Mouse (Mus musculus) leukemia stem cell, adult 10-12 weeks (primary cell): ENCODE measurements around the gene Abhd11. TPM values are rescaled to one million over a fixed set of nuclear protein-coding genes. Genes with fewer than 3 reads are reported as not detected.

ENCODE experiments used
- polyA plus RNA-seq: library from polyadenylated mRNA; stranded (reverse); fragments of >175 nt; gene quantifications from 2 replicates; pipeline ENCODE4 v1.2.3, GENCODE M21; 2012; ENCODE audit warnings: low replicate concordance

The Abhd11 gene
- 30.3 and 35.7 TPM in 2 replicates for polyA plus RNA-seq

DNA sequence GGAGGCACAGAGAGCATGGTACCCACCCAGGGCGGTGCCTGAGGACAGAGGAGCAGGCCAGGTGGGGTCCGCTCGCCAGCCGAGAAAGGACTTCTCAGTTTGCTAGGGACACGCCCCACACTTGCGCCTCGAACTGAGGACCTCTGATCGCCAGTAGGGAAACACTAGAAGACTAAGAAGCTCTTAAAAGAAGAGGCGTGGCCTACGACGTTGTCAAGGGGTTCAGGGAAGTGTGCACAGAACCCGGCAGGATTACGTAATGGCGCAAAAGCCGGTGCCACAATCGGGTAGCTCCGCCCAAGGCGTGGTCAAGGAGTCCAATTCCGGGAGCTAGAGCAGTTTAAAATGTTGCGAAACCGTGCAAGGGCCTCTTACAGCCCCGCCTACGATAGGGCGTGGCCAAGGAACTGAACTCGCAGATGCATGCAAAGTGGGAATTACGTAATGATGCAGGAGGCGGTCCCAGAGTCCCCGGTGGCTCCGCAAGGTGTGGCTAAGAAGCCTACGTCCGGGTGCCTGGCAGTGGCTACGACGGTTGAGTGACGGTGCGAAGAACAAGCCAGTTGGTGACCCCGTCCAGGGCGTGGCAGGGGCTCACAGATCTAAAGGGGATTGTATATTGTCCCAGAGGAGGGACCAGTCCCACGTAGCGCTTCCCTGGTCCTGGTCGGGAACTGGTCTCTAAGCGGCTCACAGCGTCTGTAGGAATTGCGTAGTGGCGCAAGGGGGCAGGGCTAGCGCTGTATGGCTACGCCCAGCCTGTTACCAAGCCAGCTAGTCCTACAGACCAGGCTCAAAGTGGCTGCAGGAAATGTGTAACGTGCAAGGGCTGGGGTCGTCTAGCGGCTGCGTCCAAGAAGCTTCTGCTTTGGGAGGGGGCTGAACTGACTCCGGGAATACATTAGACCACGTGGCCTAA lies at the start of gene Abhd11:
Gene Abhd11 (plus strand): TSS at position 482 of the 919 bp plus-strand sequence.

DNA sequence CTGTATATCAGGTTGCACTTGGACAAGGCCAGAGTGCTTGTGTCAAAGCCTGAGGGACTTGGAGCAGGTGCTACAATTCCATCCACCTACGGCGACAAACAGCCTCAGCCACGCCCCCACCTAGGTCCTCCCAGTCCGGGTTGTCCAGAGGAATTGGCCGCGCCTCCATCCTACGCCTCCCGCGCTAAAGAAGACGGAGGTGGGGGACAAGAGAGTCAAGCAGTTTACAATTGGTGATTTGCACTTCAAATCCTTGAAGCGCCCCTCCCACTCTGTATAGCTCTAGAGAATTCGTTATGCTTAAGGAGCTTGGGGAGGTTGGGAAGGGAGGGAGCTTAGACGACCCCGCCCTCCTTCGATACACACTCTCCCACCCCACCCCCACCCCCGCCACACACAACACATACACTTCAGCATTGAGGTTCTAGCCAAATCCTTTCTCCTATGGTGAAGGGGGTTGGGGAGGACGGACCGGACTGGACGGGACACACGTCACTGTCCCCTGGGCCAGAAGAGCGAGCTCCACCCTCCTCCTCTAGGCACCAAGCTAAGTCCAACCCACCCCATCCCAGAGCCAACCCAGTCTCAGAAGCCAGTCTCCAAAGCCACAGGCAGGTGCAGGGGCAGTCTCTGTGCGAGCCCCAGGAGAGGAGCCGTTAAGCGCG lies 23.2 kb upstream of the Abhd11 start, which contains the start of gene Cldn3:
Gene Cldn3 (plus strand): TSS at position 582 of the 665 bp plus-strand sequence.

DNA sequence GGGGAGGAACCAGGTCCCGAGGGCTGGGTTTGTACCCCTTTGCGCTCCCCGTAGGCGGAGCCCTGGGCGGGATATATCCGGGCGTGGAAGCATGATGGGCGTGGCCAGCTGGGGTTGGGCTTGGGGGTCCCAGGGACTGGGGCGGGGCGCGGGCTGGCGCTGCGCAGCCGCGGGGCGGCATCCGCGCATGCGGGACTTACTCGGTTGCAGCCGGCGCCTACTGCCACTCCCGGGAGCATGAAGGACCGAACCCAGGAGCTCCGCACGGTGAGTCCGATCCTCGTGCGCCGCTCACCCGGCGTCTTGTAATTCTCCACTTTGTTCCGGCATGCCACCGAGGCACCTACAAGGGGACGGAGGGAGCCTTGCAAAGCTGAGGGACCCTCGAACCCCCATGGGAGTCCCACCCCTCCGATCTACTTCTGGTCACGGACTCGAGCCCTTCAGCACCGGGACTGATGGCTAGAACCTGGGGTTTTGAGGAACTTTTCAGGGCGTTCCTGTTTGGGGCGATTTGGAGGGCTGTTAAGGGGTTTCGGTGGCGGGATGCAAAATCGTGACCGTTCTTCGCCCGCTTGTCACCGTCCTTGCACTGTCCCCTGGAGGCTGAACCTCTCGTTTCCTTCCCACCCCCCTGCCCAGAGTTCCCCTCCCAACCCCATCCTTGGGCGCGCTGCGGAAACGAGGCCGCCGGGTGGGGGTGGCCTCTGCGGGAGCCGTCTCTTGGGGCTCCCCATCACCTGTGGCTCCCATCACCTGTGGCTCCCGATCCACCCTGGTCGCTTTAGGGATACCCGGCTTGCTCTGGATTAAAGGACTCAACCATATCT lies 14.6 kb downstream of the Abhd11 start, which contains the start of gene Stx1a:
Gene Stx1a (plus strand): TSS at position 139 of the 830 bp plus-strand sequence.

Other genes starting within 250 kb of the Abhd11 start
- gene Tmem270, start 102.4 kb upstream of the Abhd11 start, polyA plus RNA-seq: not detected in 2 replicates
- 17.2 and 28.8 TPM in 2 replicates for gene Cldn13, start 93.6 kb upstream of the Abhd11 start, polyA plus RNA-seq
- gene Mettl27, start 76.8 kb upstream of the Abhd11 start, polyA plus RNA-seq: 25.3 and 26.8 TPM in 2 replicates
- gene Cldn4, start 62.2 kb upstream of the Abhd11 start, polyA plus RNA-seq: 0.16 TPM in 1 of 2 replicates, not detected in the other
- 0.14 and 0.61 TPM in 2 replicates for gene Cldn3, start 22.9 kb upstream of the Abhd11 start, polyA plus RNA-seq
- gene Stx1a, start 14.3 kb downstream of the Abhd11 start, polyA plus RNA-seq: 3.5 and 3.6 TPM in 2 replicates
- gene Dnajc30, start 55.0 kb downstream of the Abhd11 start, polyA plus RNA-seq: 73.8 and 75.3 TPM in 2 replicates
- gene Bud23, start 55.8 kb downstream of the Abhd11 start, polyA plus RNA-seq: 93.6 and 122 TPM in 2 replicates
- 0.50 and 1.6 TPM in 2 replicates for gene Vps37d, start 69.1 kb downstream of the Abhd11 start, polyA plus RNA-seq
- gene Mlxipl, start 80.7 kb downstream of the Abhd11 start, polyA plus RNA-seq: 0.07 and 0.64 TPM in 2 replicates
- gene Tbl2, start 140.5 kb downstream of the Abhd11 start, polyA plus RNA-seq: 12.2 and 19.5 TPM in 2 replicates
- gene Bcl7b, start 159.1 kb downstream of the Abhd11 start, polyA plus RNA-seq: 39.1 and 41.5 TPM in 2 replicates
- gene Baz1b, start 178.1 kb downstream of the Abhd11 start, polyA plus RNA-seq: 64.8 and 68.5 TPM in 2 replicates
- gene Fzd9, start 242.1 kb downstream of the Abhd11 start, polyA plus RNA-seq: 0.80 and 0.90 TPM in 2 replicates